Mouse (Mus musculus): ENCODE measurements around the gene Pced1a.
A peak's percentile ranks its signal among the peaks of the same experiment; 100 is the strongest.

Gene Pced1a

GRCm38 (mm10) chr2:130424126-130424853 is at the start of gene Pced1a, which contains the start of gene Vps16:
Gene Pced1a (minus strand): TSS chr2:130424701.
Gene Vps16 (plus strand): TSS chr2:130424339.
- peak; percentile 87 for DNase-seq (ENCODE audit: low read depth, low spot score)

- no peak for DNase-seq (ENCODE audit: low read depth, low spot score)
Observed at GRCm38 (mm10) chr2:130472908-130473510, 48.5 kb upstream of the Pced1a start.

- no peak for DNase-seq (ENCODE audit: low read depth, low spot score)
Observed at GRCm38 (mm10) chr2:130469935-130470334, 45.4 kb upstream of the Pced1a start.

- no peak for DNase-seq (ENCODE audit: low read depth, low spot score)
Observed at GRCm38 (mm10) chr2:130469366-130469765, 44.9 kb upstream of the Pced1a start.

- DNase-seq (ENCODE audit: low read depth, low spot score) = no peak
Observed at GRCm38 (mm10) chr2:130466438-130466837, 41.9 kb upstream of the Pced1a start.

- DNase-seq (ENCODE audit: low read depth, low spot score) = no peak
Observed at GRCm38 (mm10) chr2:130461287-130462071, 37.0 kb upstream of the Pced1a start.

- no peak for DNase-seq (ENCODE audit: low read depth, low spot score)
Observed at GRCm38 (mm10) chr2:130459576-130459975, 35.1 kb upstream of the Pced1a start.

GRCm38 (mm10) chr2:130457871-130458270 is 33.4 kb upstream of the Pced1a start:
- DNase-seq (ENCODE audit: low read depth, low spot score) = no peak

GRCm38 (mm10) chr2:130454748-130455370 is 30.4 kb upstream of the Pced1a start:
- DNase-seq (ENCODE audit: low read depth, low spot score) = no peak

GRCm38 (mm10) chr2:130453421-130453820 is 28.9 kb upstream of the Pced1a start:
- DNase-seq (ENCODE audit: low read depth, low spot score) = no peak

- no peak for DNase-seq (ENCODE audit: low read depth, low spot score)
Observed at GRCm38 (mm10) chr2:130452266-130452665, 27.8 kb upstream of the Pced1a start.

- no peak for DNase-seq (ENCODE audit: low read depth, low spot score)
Observed at GRCm38 (mm10) chr2:130451727-130452090, 27.2 kb upstream of the Pced1a start.

GRCm38 (mm10) chr2:130451086-130451726 is 26.7 kb upstream of the Pced1a start:
- no peak for DNase-seq (ENCODE audit: low read depth, low spot score)

GRCm38 (mm10) chr2:130450434-130450796 is 25.9 kb upstream of the Pced1a start:
- no peak for DNase-seq (ENCODE audit: low read depth, low spot score)

- peak; percentile 78 for DNase-seq (ENCODE audit: low read depth, low spot score)
Observed at GRCm38 (mm10) chr2:130449794-130450433, 25.4 kb upstream of the Pced1a start, which contains the start of gene Ptpra. Gene Ptpra (plus strand): TSS chr2:130450278.

- DNase-seq (ENCODE audit: low read depth, low spot score) = peak; percentile 41
Observed at GRCm38 (mm10) chr2:130449021-130449793, 24.7 kb upstream of the Pced1a start.

- no peak for DNase-seq (ENCODE audit: low read depth, low spot score)
Observed at GRCm38 (mm10) chr2:130448449-130448848, 23.9 kb upstream of the Pced1a start.

- no peak for DNase-seq (ENCODE audit: low read depth, low spot score)
Observed at GRCm38 (mm10) chr2:130442162-130442561, 17.7 kb upstream of the Pced1a start.

- no peak for DNase-seq (ENCODE audit: low read depth, low spot score)
Observed at GRCm38 (mm10) chr2:130439840-130440480, 15.5 kb upstream of the Pced1a start.

GRCm38 (mm10) chr2:130438861-130439260 is 14.4 kb upstream of the Pced1a start:
- no peak for DNase-seq (ENCODE audit: low read depth, low spot score)

All from skeletal muscle tissue, adult 2 months (tissue).